Mouse (Mus musculus) erythroblast, adult 5-6 weeks (primary cell): ENCODE measurements around the gene Siae. TPM values are rescaled to one million over a fixed set of nuclear protein-coding genes. Genes with fewer than 3 reads are reported as not detected.

Experiments
- ATAC-seq: replicated peaks from 2 replicates; pipeline ENCODE4 v1.8.0; 2016; ENCODE audit warnings: moderate number of reproducible peaks, mild to moderate bottlenecking, moderate TSS enrichment, inconsistent platforms; ENCODE audit not compliant: poor library complexity, low FRiP score, severe bottlenecking
- total RNA-seq, 2 experiments: library from RNA; stranded (forward) in 1 of 2; stranded (reverse) in 1 of 2; fragments of 150-400 nt in 1 of 2; fragments of 200-764, 138-1000 nt in 1 of 2; gene quantifications; 2 replicates each; pipeline versions ENCODE4 v1.2.3 to v1.2.4; 2015 to 2017; ENCODE audit warnings: low replicate concordance in 2 of 2

The Siae gene
- total RNA-seq, 2 experiments from 2014 or later, result 1.9 to 2.6 TPM

GRCm38 (mm10) chr9:37568605-37569214 is 13.2 kb downstream of the Siae start:
- no peak for ATAC-seq

GRCm38 (mm10) chr9:37569231-37569835 is 13.8 kb downstream of the Siae start:
- no peak for ATAC-seq

GRCm38 (mm10) chr9:37572204-37572876 is 16.8 kb downstream of the Siae start:
- ATAC-seq, result no peak

GRCm38 (mm10) chr9:37576436-37576930 is 21.0 kb downstream of the Siae start:
- ATAC-seq, result no peak

- no peak for ATAC-seq
Measured at GRCm38 (mm10) chr9:37583594-37583993, 28.1 kb downstream of the Siae start.

- no peak for ATAC-seq
Measured at GRCm38 (mm10) chr9:37586718-37587117, 31.2 kb downstream of the Siae start.

GRCm38 (mm10) chr9:37590381-37590780 is 34.9 kb downstream of the Siae start:
- no peak for ATAC-seq

- ATAC-seq, result no peak
Measured at GRCm38 (mm10) chr9:37592025-37592424, 36.5 kb downstream of the Siae start.

- no peak for ATAC-seq
Measured at GRCm38 (mm10) chr9:37592633-37593032, 37.1 kb downstream of the Siae start.

- no peak for ATAC-seq
Measured at GRCm38 (mm10) chr9:37593690-37594089, 38.2 kb downstream of the Siae start.

GRCm38 (mm10) chr9:37595570-37595969 is 40.1 kb downstream of the Siae start:
- ATAC-seq, result no peak

- ATAC-seq, result no peak
Measured at GRCm38 (mm10) chr9:37598637-37599036, 43.1 kb downstream of the Siae start.

GRCm38 (mm10) chr9:37600538-37601205 is 45.2 kb downstream of the Siae start:
- ATAC-seq, result peak; percentile 60

GRCm38 (mm10) chr9:37605089-37605488 is 49.6 kb downstream of the Siae start:
- no peak for ATAC-seq

- no peak for ATAC-seq
Measured at GRCm38 (mm10) chr9:37609558-37609957, 54.1 kb downstream of the Siae start.

GRCm38 (mm10) chr9:37613182-37613910 is 57.8 kb downstream of the Siae start, which contains the start of gene Spa17:
Gene Spa17, minus strand, starts transcription at chr9:37613722.
- ATAC-seq, result peak; percentile 92

GRCm38 (mm10) chr9:37613911-37614280 is 58.4 kb downstream of the Siae start:
- peak; percentile 20 for ATAC-seq

- ATAC-seq, result no peak
Measured at GRCm38 (mm10) chr9:37614316-37614715, 58.8 kb downstream of the Siae start.

GRCm38 (mm10) chr9:37615220-37615619 is 59.7 kb downstream of the Siae start:
- no peak for ATAC-seq

GRCm38 (mm10) chr9:37616770-37617169 is 61.3 kb downstream of the Siae start:
- ATAC-seq, result no peak
